Mouse (Mus musculus) intestine, embryonic 14.5 days (tissue): ENCODE measurements at regions not wholly inside any gene's neighbourhood (a gene's known extent, or its start where the extent isn't known, plus 50 kb on each side); places are given as distances from the start of the nearest gene placed in this dataset.

Source experiments
- ATAC-seq: fragments of 200-750 bp; cut with Nextera tagmentation; replicated peaks from 2 replicates; pipeline ENCODE4 v1.8.0; 2017; ENCODE audit warnings: low read depth, moderate number of reproducible peaks, moderate TSS enrichment, moderate library complexity; ENCODE audit not compliant: low FRiP score, low TSS enrichment
- DNase-seq: peaks from one replicate; pipeline ENCODE4 v3.0.0-alpha.2; 2018; ENCODE audit warnings: low spot score
- H3K27ac ChIP-seq: fragments of 300-500 bp; sonication (generic); 2 replicates; pipeline ENCODE4 v1.5.1; 2014; ENCODE audit warnings: low read depth, mild to moderate bottlenecking, control low read depth
- H3K27me3 ChIP-seq: fragments of 300-500 bp; sonication (generic); replicated peaks from 2 replicates; pipeline ENCODE4 v1.6.1; 2014; ENCODE audit warnings: low read length, control low read depth; ENCODE audit not compliant: control insufficient read depth, insufficient read depth
- H3K36me3 ChIP-seq: fragments of 300-500 bp; sonication (generic); 2 replicates; pipeline ENCODE4 v1.6.1; 2014; ENCODE audit warnings: low read length, control low read depth; ENCODE audit not compliant: control insufficient read depth, insufficient read depth
- H3K4me1 ChIP-seq: fragments of 300-500 bp; sonication (generic); replicated peaks from 2 replicates; pipeline ENCODE4 v1.6.1; 2014; ENCODE audit warnings: low read length, control low read depth, mixed read lengths; ENCODE audit not compliant: control insufficient read depth, insufficient read depth
- H3K4me2 ChIP-seq: fragments of 300-500 bp; sonication (generic); 2 replicates; pipeline ENCODE4 v1.6.1; 2014; ENCODE audit warnings: low read length
- H3K4me3 ChIP-seq: fragments of 300-500 bp; sonication (generic); 2 replicates; pipeline ENCODE4 v1.5.1; 2014; ENCODE audit warnings: low read depth, low read length, control low read depth, mixed read lengths
- H3K9ac ChIP-seq: fragments of 300-500 bp; sonication (generic); 2 replicates; pipeline ENCODE4 v1.6.1; 2014; ENCODE audit warnings: mild to moderate bottlenecking, low read length
- H3K9me3 ChIP-seq: fragments of 300-500 bp; sonication (generic); 2 replicates; pipeline ENCODE4 v1.6.1; 2016; ENCODE audit warnings: low read length, control low read depth; ENCODE audit not compliant: control insufficient read depth
- WGBS: fragments of 180-500 bp; shearing (Covaris S2); extraction: QIAGEN DNeasy Blood & Tissue Kit; methylation state at CpG from one replicate; pipeline ENCODE4 v1.1.7; 2014; 5-methylcytosine and 5-hydroxymethylcytosine counted together

- DNase-seq, result no peak
- no peak overlapping the region for H3K9ac ChIP-seq
- H3K27me3 ChIP-seq, result no peaks in the 10 kb centered on the region
- H3K36me3 ChIP-seq, result no peaks in the 10 kb centered on the region
- no peak overlapping the region for H3K27ac ChIP-seq
- ATAC-seq, result no peak
- no peaks in the 10 kb centered on the region for H3K4me1 ChIP-seq
- WGBS, result 64% methylated on average over 2 of the region's 2 CpGs
- no peak overlapping the region for H3K4me3 ChIP-seq
- H3K4me2 ChIP-seq, result no peak overlapping the region
- no peaks in the 10 kb centered on the region for H3K9me3 ChIP-seq
Measured at GRCm38 (mm10) chr11:37772481-37773089, 536.8 kb upstream of the Tenm2 start.

GRCm38 (mm10) chr11:37770881-37771280, 535.1 kb upstream of the Tenm2 start:
- 75% methylated on average over 3 of the region's 3 CpGs for WGBS
- no peak for DNase-seq

GRCm38 (mm10) chr11:37768121-37768520, 532.4 kb upstream of the Tenm2 start:
- no peaks in the 10 kb centered on the region for H3K27me3 ChIP-seq
- DNase-seq (no peak), ATAC-seq (no peak)
- 40% methylated on average over 3 of the region's 3 CpGs for WGBS
- H3K4me1 ChIP-seq, result no peaks in the 10 kb centered on the region
- H3K27ac ChIP-seq, result no peak overlapping the region
- no peak overlapping the region for H3K4me3 ChIP-seq
- H3K36me3 ChIP-seq, result no peaks in the 10 kb centered on the region
- H3K9me3 ChIP-seq, result no peaks in the 10 kb centered on the region
- H3K4me2 ChIP-seq, result no peak overlapping the region
- H3K9ac ChIP-seq, result no peak overlapping the region

More at GRCm38 (mm10) chr11:37770881-37771280, 535.1 kb upstream of the Tenm2 start:
- no peak for ATAC-seq
- Histone ChIP-seq H3K27ac (no peak overlapping the region), H3K9ac (no peak overlapping the region), H3K4me1 (no peaks in the 10 kb centered on the region), H3K4me3 (no peak overlapping the region), H3K9me3 (no peaks in the 10 kb centered on the region), H3K4me2 (no peak overlapping the region), H3K27me3 (no peaks in the 10 kb centered on the region), H3K36me3 (no peaks in the 10 kb centered on the region)

- no peak overlapping the region for H3K27ac ChIP-seq
- H3K36me3 ChIP-seq, result no peaks in the 10 kb centered on the region
- no peaks in the 10 kb centered on the region for H3K9me3 ChIP-seq
- no peak for ATAC-seq
- no peak overlapping the region for H3K4me2 ChIP-seq
- no peak overlapping the region for H3K9ac ChIP-seq
- H3K4me1 ChIP-seq, result no peaks in the 10 kb centered on the region
- H3K27me3 ChIP-seq, result no peaks in the 10 kb centered on the region
- no peak overlapping the region for H3K4me3 ChIP-seq
- DNase-seq, result no peak
Measured at GRCm38 (mm10) chr11:37735992-37736391, 500.2 kb upstream of the Tenm2 start.

- Histone ChIP-seq H3K9me3 (no peaks in the 10 kb centered on the region), H3K4me1 (no peaks in the 10 kb centered on the region), H3K9ac (no peak overlapping the region), H3K4me3 (no peak overlapping the region), H3K4me2 (no peak overlapping the region), H3K27me3 (no peaks in the 10 kb centered on the region), H3K27ac (no peak overlapping the region), H3K36me3 (no peaks in the 10 kb centered on the region)
- 92% methylated on average over 2 of the region's 2 CpGs for whole genome bisulfite sequencing
- DNase-seq (no peak), ATAC-seq (no peak)
Measured at GRCm38 (mm10) chr11:37735501-37735900, 499.7 kb upstream of the Tenm2 start.

GRCm38 (mm10) chr11:37696981-37697380, 461.2 kb upstream of the Tenm2 start:
- Histone ChIP-seq H3K4me2 (no peak overlapping the region), H3K36me3 (no peaks in the 10 kb centered on the region), H3K27ac (no peak overlapping the region), H3K27me3 (no peaks in the 10 kb centered on the region), H3K9ac (no peak overlapping the region), H3K4me1 (no peaks in the 10 kb centered on the region), H3K9me3 (no peaks in the 10 kb centered on the region), H3K4me3 (no peak overlapping the region)
- ATAC-seq (no peak), DNase-seq (no peak)
- WGBS, result 70% methylated on average over 2 of the region's 2 CpGs

- no peak overlapping the region for H3K9ac ChIP-seq
- no peak for ATAC-seq
- H3K4me3 ChIP-seq, result no peak overlapping the region
- H3K9me3 ChIP-seq, result no peaks in the 10 kb centered on the region
- no peaks in the 10 kb centered on the region for H3K27me3 ChIP-seq
- H3K36me3 ChIP-seq, result no peaks in the 10 kb centered on the region
- H3K27ac ChIP-seq, result no peak overlapping the region
- H3K4me1 ChIP-seq, result no peaks in the 10 kb centered on the region
- 56% methylated on average over 1 of the region's 1 CpGs for WGBS
- DNase-seq, result no peak
- H3K4me2 ChIP-seq, result no peak overlapping the region
Measured at GRCm38 (mm10) chr11:37678484-37679193, 442.9 kb upstream of the Tenm2 start.

- no peak for ATAC-seq
- Histone ChIP-seq H3K36me3 (no peaks in the 10 kb centered on the region), H3K9ac (no peak overlapping the region), H3K4me1 (no peaks in the 10 kb centered on the region), H3K27me3 (no peaks in the 10 kb centered on the region), H3K4me3 (no peak overlapping the region), H3K4me2 (no peak overlapping the region), H3K9me3 (no peaks in the 10 kb centered on the region), H3K27ac (no peak overlapping the region)
- WGBS, result 60% methylated on average over 3 of the region's 3 CpGs
- DNase-seq, result no peak
Measured at GRCm38 (mm10) chr11:37671320-37671719, 435.6 kb upstream of the Tenm2 start.

- DNase-seq, result no peak
- Histone ChIP-seq H3K9me3 (no peaks in the 10 kb centered on the region), H3K27me3 (no peaks in the 10 kb centered on the region), H3K36me3 (no peaks in the 10 kb centered on the region), H3K4me2 (no peak overlapping the region), H3K4me3 (no peak overlapping the region), H3K4me1 (no peaks in the 10 kb centered on the region), H3K27ac (no peak overlapping the region), H3K9ac (no peak overlapping the region)
- 68% methylated on average over 1 of the region's 1 CpGs for WGBS
- no peak for ATAC-seq
Measured at GRCm38 (mm10) chr11:37666925-37667324, 431.2 kb upstream of the Tenm2 start.
